Comparison of ENCODE assay signal across 8 mouse cellular contexts in genomic region chr4:131977201-131977600, GRCm38 (mm10). TPM values are rescaled to one million over a fixed set of nuclear protein-coding genes. Genes with fewer than 3 reads are reported as not detected.
DNase-seq lines count a peak whose midpoint lies in the region; ATAC-seq and TF ChIP-seq lines count a peak whose summit lies in the region.
"Had no signal": no experiment of that assay in that cellular context is flagged by ENCODE, and none has a peak within 500 bp of the region (broad histone marks: within the 10 kb centered on the region; RNA-seq: fewer than 3 reads in every experiment).

No protein-coding gene starts in this region.

- H3K9ac ChIP-seq in MEL (ENCODE audit: control insufficient read depth, low read depth, low read length, poor library complexity, severe bottlenecking): no peak overlapping the region
- H3K9ac ChIP-seq in heart, postnatal 0 days (replicated peaks; ENCODE audit: low read depth, low read length): no peak overlapping the region

- no peak overlapping the region for H3K4me2 ChIP-seq in heart, postnatal 0 days (ENCODE audit: low read depth, low read length)

- TF ChIP-seq CTCF in MEL (IDR thresholded peaks at IDR 0.05 in 2 of 3, conservative IDR thresholded peaks at IDR 0.05 in 1 of 3; ENCODE audit: control insufficient read depth in 1 of 3, insufficient read depth in 1 of 3, low read depth in 2 of 3, low read length in 3 of 3, poor library complexity in 1 of 3, severe bottlenecking in 1 of 3): peak; percentile 89 to 99 (median 94)
- peak; percentile 96 for TF ChIP-seq CTCF in heart, postnatal 0 days (IDR thresholded peaks at IDR 0.05; ENCODE audit: low read depth)

- H3K27ac ChIP-seq in MEL (ENCODE audit: control insufficient read depth, low read depth, low read length): no peak overlapping the region
- H3K27ac ChIP-seq in embryonic facial prominence, embryonic 10.5 days (replicated peaks): no peak overlapping the region
- no peak overlapping the region for H3K27ac ChIP-seq in heart, postnatal 0 days (ENCODE audit: low read depth)

- no peaks in the 10 kb centered on the region for H3K4me1 ChIP-seq in MEL (ENCODE audit: control insufficient read depth in 1 of 2, insufficient read depth in 2 of 2, low read length in 2 of 2)
- no peaks in the 10 kb centered on the region for H3K4me1 ChIP-seq in embryonic facial prominence, embryonic 10.5 days
- peaks cover 8% of the 10 kb centered on the region; the same call in 1 of the 2 replicates for H3K4me1 ChIP-seq in heart, postnatal 0 days (ENCODE audit: control insufficient read depth, insufficient read depth)

- TF ChIP-seq POLR2A in MEL (IDR thresholded peaks at IDR 0.05; ENCODE audit: control insufficient read depth in 1 of 2, insufficient read depth in 1 of 2, low read depth in 1 of 2, low read length in 2 of 2, poor library complexity in 1 of 2): no peak

- peaks cover 0 to 16% of the 10 kb centered on the region in 2 experiments; a peak in 2 of 4 replicates for H3K36me3 ChIP-seq in MEL (ENCODE audit: control insufficient read depth in 1 of 2, insufficient read depth in 2 of 2, low read length in 2 of 2)
- H3K36me3 ChIP-seq in embryonic facial prominence, embryonic 10.5 days (replicated peaks): peaks cover 96% of the 10 kb centered on the region
- H3K36me3 ChIP-seq in heart, postnatal 0 days (replicated peaks; ENCODE audit: control insufficient read depth, insufficient read depth, low read length): peaks cover 59% of the 10 kb centered on the region

- H3K4me3 ChIP-seq in MEL (ENCODE audit: control insufficient read depth in 1 of 2, insufficient read depth in 1 of 2, low read depth in 2 of 2, low read length in 2 of 2): no peak overlapping the region
- H3K4me3 ChIP-seq in embryonic facial prominence, embryonic 10.5 days: no peak overlapping the region
- no peak overlapping the region for H3K4me3 ChIP-seq in heart, postnatal 0 days (ENCODE audit: low read depth, low read length)

- H3K27me3 ChIP-seq in MEL (ENCODE audit: control insufficient read depth in 1 of 2, insufficient read depth in 2 of 2, low read length in 2 of 2): no peaks in the 10 kb centered on the region
- no peaks in the 10 kb centered on the region for H3K27me3 ChIP-seq in embryonic facial prominence, embryonic 10.5 days (replicated peaks; ENCODE audit: low read depth, poor library complexity, severe bottlenecking)
- no peaks in the 10 kb centered on the region for H3K27me3 ChIP-seq in heart, postnatal 0 days (ENCODE audit: control insufficient read depth, insufficient read depth, low read length)

- 25% methylated on average over 4 of the region's 4 CpGs for WGBS in embryonic facial prominence, embryonic 10.5 days
- 5% methylated on average over 4 of the region's 4 CpGs for WGBS in heart, postnatal 0 days

- no peaks in the 10 kb centered on the region for H3K79me2 ChIP-seq in MEL (ENCODE audit: control insufficient read depth, insufficient read depth, low read length, poor library complexity)

- DNase-seq in MEL (ENCODE audit: low read depth, low spot score): peak; percentile 82
- peak; percentile 77 for DNase-seq in adrenal gland, postnatal 25 days
- DNase-seq in embryonic facial prominence, embryonic 10.5 days (ENCODE audit: low spot score): peak; percentile 79
- peak; percentile 63 for DNase-seq in heart, postnatal 0 days (ENCODE audit: low spot score)
- DNase-seq in layer of hippocampus, postnatal 14 days (ENCODE audit: low spot score in 2 of 2): peak; percentile 75 to 85
- peak; percentile 87 for DNase-seq in lung, postnatal 36 days
- peak; percentile 43 to 75 for DNase-seq in spleen, adult 18-20 months

- H3K9me3 ChIP-seq in MEL (replicated peaks; ENCODE audit: insufficient read depth, low read length): no peaks in the 10 kb centered on the region
- no peaks in the 10 kb centered on the region for H3K9me3 ChIP-seq in embryonic facial prominence, embryonic 10.5 days
- H3K9me3 ChIP-seq in heart, postnatal 0 days (replicated peaks; ENCODE audit: control insufficient read depth, low read length): no peaks in the 10 kb centered on the region

- no peak for TF ChIP-seq EP300 in MEL (IDR thresholded peaks at IDR 0.05; ENCODE audit: low read depth in 1 of 2, low read length in 2 of 2)
- TF ChIP-seq EP300 in heart, postnatal 0 days (IDR thresholded peaks at IDR 0.05; ENCODE audit: low read depth): no peak

- peak; percentile 58; the same call in 1 of the 2 replicates for ATAC-seq in heart, postnatal 0 days (ENCODE audit: insufficient read depth, low read depth)

- TF ChIP-seq RAD21 in MEL (IDR thresholded peaks at IDR 0.05; ENCODE audit: low read depth, low read length): peak; percentile 95

TF ChIP-seq in MEL, 35 proteins besides CTCF, POLR2A, EP300 and RAD21:
- TF ChIP-seq MYC (IDR thresholded peaks at IDR 0.05; ENCODE audit: low read depth, low read length) (no peak), MAX (IDR thresholded peaks at IDR 0.05; ENCODE audit: low read length) (0 out of 2 replicates have a peak, but pooled peaks have one; percentile 25), UBTF (IDR thresholded peaks at IDR 0.05; ENCODE audit: borderline replicate concordance, insufficient read depth, low read depth, low read length) (no peak), MEF2A (IDR thresholded peaks at IDR 0.05; ENCODE audit: extremely low read depth, insufficient replicate concordance, low read depth, low read length, poor library complexity, severe bottlenecking) (no peak), ELF1 (IDR thresholded peaks at IDR 0.05; ENCODE audit: low read depth, low read length) (no peak), MAZ (IDR thresholded peaks at IDR 0.05; ENCODE audit: low read depth, low read length) (no peak), POLR2AphosphoS2 (IDR thresholded peaks at IDR 0.05; ENCODE audit: low read length) (no peak), TCF12 (IDR thresholded peaks at IDR 0.05; ENCODE audit: low read depth, low read length) (no peak), KAT2A (conservative IDR thresholded peaks at IDR 0.05; ENCODE audit: low read depth, low read length) (no peak), NELFE (IDR thresholded peaks at IDR 0.05; ENCODE audit: low read depth, low read length) (no peak), HCFC1 (IDR thresholded peaks at IDR 0.05; ENCODE audit: low read depth, low read length) (no peak), GATA1 (IDR thresholded peaks at IDR 0.05; ENCODE audit: low read depth, low read length) (no peak), SMC3 (IDR thresholded peaks at IDR 0.05; ENCODE audit: low read depth, low read length) (peak; percentile 92), USF2 (IDR thresholded peaks at IDR 0.05; ENCODE audit: borderline replicate concordance in 1 of 2, insufficient read depth in 1 of 2, low read depth in 1 of 2, low read length in 2 of 2) (no peak), BHLHE40 (IDR thresholded peaks at IDR 0.05; ENCODE audit: borderline replicate concordance, low read depth, low read length) (no peak), ZC3H11A (IDR thresholded peaks at IDR 0.05; ENCODE audit: low read depth, low read length) (peak; percentile 89), ZMIZ1 (IDR thresholded peaks at IDR 0.05; ENCODE audit: low read depth, low read length) (no peak), POLR2AphosphoS5 (IDR thresholded peaks at IDR 0.05; ENCODE audit: borderline replicate concordance, low read depth, low read length) (no peak), TAL1 (IDR thresholded peaks at IDR 0.05; ENCODE audit: low read length) (no peak), CHD1 (IDR thresholded peaks at IDR 0.05; ENCODE audit: low read depth, low read length) (no peak), MYB (IDR thresholded peaks at IDR 0.05; ENCODE audit: low read depth, low read length) (no peak), USF1 (IDR thresholded peaks at IDR 0.05; ENCODE audit: low read depth, low read length) (0 out of 2 replicates have a peak, but pooled peaks have one; percentile 8), RCOR1 (IDR thresholded peaks at IDR 0.05; ENCODE audit: low read depth, low read length) (no peak), GABPA (IDR thresholded peaks at IDR 0.05; ENCODE audit: low read depth, low read length) (no peak), CHD2 (IDR thresholded peaks at IDR 0.05; ENCODE audit: low read length) (no peak), NRF1 (IDR thresholded peaks at IDR 0.05; ENCODE audit: insufficient read depth, low read depth, low read length, poor library complexity, severe bottlenecking) (no peak), ZNF384 (IDR thresholded peaks at IDR 0.05; ENCODE audit: low read depth, low read length) (peak; percentile 70), MXI1 (IDR thresholded peaks at IDR 0.05; ENCODE audit: low read depth, low read length) (0 out of 2 replicates have a peak, but pooled peaks have one; percentile 39), SIN3A (IDR thresholded peaks at IDR 0.05; ENCODE audit: low read length) (peak; percentile 60; the same call in 1 of the 2 replicates)

RNA-seq across cellular contexts. Expression of gene Tmem200b, which starts 55.6 kb away (rescaled TPM):
- not detected in 2 replicates for total RNA-seq in MEL (2012; rRNA removed)
- not detected for polyA plus RNA-seq in MEL (2012; ENCODE audit: insufficient read depth in 1 of 2, insufficient read length in 2 of 2, low read depth in 1 of 2, low replicate concordance in 2 of 2, missing spikeins in 1 of 2)
- total RNA-seq in adrenal gland, postnatal 25 days (2021): 4.3 and 7.2 TPM in 2 replicates
- polyA plus RNA-seq in embryonic facial prominence, embryonic 10.5 days (2016; fragmentation: Nextera tagmentation; extraction: Ambion mirVana): 2.1 and 2.8 TPM in 2 replicates
- total RNA-seq in heart, postnatal 0 days (2014; rRNA removed; ENCODE audit: low replicate concordance): 16.0 and 23.5 TPM in 2 replicates
- 0.60 and 0.97 TPM in 2 replicates for polyA plus RNA-seq in heart, postnatal 0 days (2015; fragmentation: Nextera tagmentation; extraction: Ambion mirVana)
- total RNA-seq in layer of hippocampus, postnatal 14 days (2021): 1 to 10 TPM; 2.2 to 2.3 TPM
- polyA plus RNA-seq: neural tube, embryonic 14.5 days had no signal
